Mouse (Mus musculus) liver, embryonic 14.5 days (tissue): ENCODE measurements around the gene Sertad1.

ENCODE experiments used
- CTCF ChIP-seq: IDR thresholded peaks from 2 replicates; pipeline ENCODE4 v1.5.1; 2016; ENCODE audit warnings: antibody characterized with exemption, low read depth, control low read depth
- EP300 ChIP-seq: IDR thresholded peaks from 2 replicates; pipeline ENCODE4 v1.6.1; 2016; ENCODE audit warnings: antibody characterized with exemption, low read depth

DNA sequence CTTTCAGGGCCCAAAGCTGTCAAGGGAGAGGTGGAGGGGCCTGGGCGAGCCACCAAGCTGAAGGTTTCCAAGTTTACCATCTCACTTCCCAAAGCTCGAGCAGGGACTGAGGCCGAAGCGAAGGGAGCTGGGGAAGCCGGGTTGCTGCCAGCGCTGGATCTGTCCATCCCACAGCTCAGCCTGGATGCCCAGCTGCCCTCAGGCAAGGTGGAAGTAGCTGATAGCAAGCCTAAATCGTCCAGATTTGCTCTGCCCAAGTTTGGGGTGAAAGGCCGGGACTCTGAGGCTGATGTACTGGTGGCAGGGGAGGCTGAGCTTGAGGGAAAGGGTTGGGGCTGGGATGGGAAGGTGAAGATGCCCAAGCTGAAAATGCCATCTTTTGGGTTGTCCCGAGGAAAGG, 31.6 kb downstream of the Sertad1 start:
- TF ChIP-seq EP300, result no peak
- TF ChIP-seq CTCF, result no peak
